Mouse (Mus musculus) erythroblast, embryonic 14.5 days (primary cell): ENCODE results near the gene Dzip1.

Source experiments
- GATA1 ChIP-seq: IDR thresholded peaks from 2 replicates; pipeline ENCODE4 v1.6.1; 2012; ENCODE audit warnings: low read length, inconsistent platforms, mixed read lengths
- TAL1 ChIP-seq: IDR thresholded peaks from 3 replicates; pipeline ENCODE4 v1.6.1; 2012; ENCODE audit warnings: low read length, inconsistent platforms, mixed read lengths

DNA sequence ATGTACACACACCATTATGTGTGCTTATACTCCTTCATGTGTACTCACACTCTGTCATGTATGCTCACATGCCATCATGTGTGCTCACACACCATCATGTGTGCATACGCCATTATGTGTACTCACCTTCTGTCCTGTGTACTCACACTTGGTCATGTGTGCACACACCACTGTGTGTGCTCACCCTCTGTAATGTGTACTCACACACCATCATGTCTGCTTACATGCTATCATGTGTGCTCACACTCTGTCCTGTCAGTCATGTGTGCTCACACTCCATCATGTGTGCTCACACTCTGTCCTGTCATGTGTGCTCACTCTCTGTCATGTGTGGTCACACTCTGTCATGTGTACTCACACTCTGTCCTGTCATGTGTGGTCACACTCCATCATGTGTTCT, 85.2 kb downstream of the Dzip1 start:
- TF ChIP-seq GATA1 (no peak), TAL1 (no peak)
